Mouse (Mus musculus) E14TG2a.4 (cell line): ENCODE data around the gene Supt6.
A peak's percentile ranks its signal among the peaks of the same experiment; 100 is the strongest.

Source experiments
- CTCF ChIP-seq: conservative IDR thresholded peaks from 2 replicates; pipeline ENCODE4 v1.5.1; 2014; ENCODE audit warnings: low read length
- NANOG ChIP-seq: IDR thresholded peaks from 2 replicates; pipeline ENCODE4 v1.6.1; 2014; ENCODE audit warnings: borderline replicate concordance, low read length, mixed read lengths

DNA sequence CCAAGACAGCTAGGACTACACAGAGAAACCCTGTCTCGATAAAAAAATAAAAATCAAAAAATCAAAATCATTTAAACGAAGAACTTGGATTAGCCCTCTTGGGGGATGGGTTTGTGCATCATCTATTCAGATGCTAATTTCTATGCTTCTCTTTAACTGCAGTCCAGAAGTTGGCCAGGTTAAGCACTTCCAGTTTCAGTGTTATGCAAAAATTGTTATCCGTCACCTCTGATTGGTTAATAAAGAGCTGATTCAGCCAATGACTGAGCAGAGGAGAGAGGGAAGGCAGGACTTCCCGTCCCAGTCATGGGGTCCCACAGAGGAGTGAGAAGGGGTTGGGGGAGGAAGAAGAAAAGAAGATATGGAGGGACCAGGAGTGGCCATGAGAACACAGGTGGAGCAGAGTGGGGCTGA lies 1.9 kb upstream of the Supt6 start:
- TF ChIP-seq CTCF, result no peak
- TF ChIP-seq NANOG, result peak; percentile 54; the same call in 1 of the 2 replicates
